Mouse (Mus musculus) right cerebral cortex, postnatal 14 days (tissue): ENCODE data around the gene Efhd1.

Source experiments
- DNase-seq: peaks from one replicate; pipeline ENCODE4 v3.0.0; 2022

Gene Efhd1

DNA sequence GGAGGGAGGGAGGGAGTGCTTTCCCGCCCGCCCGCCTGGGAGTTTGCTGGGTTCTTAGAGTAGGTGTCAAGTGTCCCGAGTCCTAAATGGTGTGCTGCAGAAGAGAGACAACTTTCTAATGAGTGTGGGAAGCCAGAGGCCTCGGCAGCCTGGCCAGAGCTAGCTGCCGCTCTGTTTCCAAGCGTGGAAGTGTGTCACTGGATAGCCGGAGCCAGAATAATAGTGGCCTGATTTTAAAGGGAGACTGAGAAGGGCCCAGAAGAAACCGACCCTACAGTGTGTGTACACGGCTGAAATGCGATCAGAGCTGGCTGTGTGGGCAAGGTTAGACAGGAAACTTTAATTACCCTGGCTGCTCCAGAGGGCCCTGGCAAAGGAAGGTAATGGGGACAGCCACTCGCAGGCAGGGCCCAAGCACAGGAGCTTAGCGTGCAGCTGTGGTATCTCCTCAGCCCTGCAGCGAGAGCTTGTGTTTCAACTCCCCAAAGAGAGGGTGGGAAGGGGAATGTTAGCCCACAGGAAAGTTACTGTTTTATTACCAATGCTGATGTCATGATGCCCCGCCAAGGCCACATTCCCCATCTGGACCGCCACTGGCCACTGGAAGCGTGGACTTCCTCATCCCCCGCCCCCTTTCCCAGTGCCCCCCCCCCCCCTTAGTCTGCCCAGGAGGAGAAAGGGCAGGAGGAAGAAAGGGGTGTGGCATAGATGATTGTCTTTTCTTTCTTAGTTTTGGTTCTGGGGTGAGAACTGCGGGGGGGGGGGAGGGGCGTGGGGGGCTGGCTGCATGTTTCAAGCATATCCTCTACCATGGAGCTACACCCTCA is 6.7 kb downstream of the Efhd1 start:
- DNase-seq, result no peak

DNA sequence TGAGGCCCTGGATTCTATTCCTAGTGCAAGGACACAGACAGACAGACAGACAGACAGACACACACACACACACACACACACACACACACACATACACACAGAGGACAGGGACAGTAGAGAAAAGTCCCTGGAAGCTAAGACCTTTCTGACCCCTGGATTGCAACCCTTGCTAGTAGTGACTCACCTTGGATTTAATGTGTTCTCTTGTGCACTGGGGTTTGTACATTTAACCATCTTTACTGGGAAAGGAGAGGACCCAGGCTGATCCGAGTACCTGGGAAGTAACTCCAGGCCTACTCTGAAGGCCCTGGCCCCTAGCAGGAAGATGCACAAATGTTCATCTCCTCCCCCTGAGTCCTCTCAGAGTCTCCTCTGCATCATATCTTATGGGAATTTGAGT is 7.4 kb downstream of the Efhd1 start:
- no peak for DNase-seq

DNA sequence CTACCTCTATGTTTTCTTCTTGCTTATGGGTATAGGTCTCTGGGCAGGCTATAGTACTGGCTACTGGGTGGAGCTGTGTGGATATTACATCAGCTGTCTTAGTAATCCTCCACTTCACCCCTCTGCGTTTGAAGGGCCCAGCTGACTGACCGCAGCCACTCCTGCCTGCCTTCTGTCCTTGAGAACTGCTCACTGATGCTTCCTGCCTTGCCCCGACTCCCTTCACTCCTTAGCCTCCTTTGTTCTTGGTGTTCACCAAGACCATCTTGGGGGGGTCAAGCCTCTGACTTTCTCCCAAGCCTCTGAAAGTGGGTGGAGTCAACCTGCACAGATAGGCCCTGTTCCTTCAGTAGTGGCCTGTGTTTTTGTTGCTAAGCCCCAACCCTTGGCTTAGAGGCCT is 8.3 kb downstream of the Efhd1 start:
- no peak for DNase-seq

DNA sequence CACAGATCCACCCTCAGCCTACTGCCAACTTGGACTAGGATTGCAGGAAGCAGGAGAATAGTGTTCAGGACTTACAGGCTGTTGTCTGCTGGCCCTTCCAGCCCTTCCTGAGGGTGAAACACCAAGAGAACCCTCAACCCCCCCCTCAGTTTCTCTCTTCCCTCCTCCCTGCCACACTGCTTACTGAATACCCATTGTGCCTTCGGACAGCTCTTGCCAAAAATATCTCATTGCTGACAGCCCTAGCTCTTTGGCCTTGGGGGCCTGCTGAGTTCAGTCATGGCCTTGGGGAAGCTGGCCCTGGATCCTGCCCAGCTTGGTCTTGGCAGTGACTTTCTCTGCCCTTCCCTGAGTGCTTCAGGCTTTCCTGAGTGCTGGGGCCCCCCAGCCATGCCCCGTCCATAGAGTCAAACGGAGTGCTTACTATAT is 9.4 kb downstream of the Efhd1 start:
- DNase-seq, result no peak

DNA sequence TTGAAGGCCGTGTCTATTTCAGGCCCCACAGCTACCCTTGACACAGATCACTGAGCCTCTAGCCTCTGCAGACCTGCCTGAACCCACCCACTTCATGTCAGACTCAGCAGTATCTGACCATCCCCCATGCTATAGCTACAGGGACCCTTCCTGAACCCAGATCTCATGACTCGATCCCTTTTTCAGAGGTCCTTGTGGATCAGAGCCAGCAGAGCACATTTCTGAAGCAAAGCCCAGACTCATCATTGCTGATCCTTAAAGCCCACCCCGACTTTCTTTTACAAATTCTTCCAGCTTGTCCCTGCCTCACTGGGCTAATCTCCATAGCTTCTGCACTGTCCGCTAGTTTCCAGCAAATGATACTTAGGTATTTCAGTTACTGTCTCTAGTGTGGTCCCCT is 10.0 kb downstream of the Efhd1 start:
- DNase-seq, result no peak

DNA sequence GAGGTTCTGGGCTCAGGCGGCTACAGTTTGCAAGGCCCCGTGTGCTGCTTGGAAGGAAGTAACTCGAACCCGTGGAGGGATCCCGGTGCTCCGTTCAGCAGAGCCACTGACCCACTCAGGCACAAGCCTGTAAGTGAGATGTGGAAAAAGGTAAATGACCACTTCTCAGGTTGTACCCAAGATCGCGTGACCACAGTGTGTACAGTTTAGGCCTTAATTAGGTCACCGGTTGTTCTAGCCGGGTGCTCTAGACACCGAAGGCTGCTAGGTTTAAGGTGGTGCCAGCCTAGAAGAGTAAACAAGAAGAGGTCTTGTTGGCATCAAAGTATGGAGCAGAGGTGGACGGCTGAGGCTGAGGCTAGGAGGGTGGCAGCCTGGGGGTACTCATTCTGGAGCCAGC is 11.0 kb downstream of the Efhd1 start:
- no peak for DNase-seq

DNA sequence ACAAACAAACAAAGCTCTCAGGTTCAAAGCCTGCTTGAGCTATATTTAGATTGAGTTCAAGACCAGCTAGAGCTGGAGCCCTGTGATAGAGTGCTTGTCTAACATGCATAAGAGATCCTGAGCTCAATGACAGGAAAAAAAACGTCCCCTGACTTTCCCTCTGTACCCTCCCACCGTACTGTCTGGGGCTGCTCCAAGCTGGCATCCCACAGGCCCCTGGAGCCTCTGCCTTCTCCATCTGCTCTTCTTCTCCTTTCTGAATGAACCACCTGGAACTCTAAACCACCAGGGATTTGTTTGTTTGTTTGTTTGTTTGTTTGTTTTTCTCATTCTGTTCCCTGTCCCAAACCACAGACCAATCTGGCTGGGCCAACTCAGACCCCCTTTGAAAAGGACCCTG is 11.9 kb downstream of the Efhd1 start:
- DNase-seq, result no peak

DNA sequence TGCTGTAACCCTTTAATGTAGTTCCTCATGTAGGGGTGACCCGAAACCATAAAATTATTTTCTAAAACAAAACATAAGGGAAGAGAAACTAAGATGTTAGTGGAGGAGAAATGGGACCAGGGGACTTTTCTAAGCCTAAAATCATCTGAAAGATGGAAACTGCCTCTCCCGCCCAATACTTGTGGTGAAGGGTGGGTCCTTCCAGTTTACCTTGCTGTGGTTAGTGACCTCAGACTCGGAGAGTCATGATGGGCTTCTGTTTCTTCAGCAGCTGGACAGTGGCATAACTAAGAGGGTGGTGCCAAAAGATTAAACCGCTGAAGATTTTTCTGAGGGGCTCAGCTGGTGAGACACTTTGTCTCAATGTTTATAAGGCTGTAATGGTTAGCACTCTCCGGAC is 16.1 kb downstream of the Efhd1 start:
- no peak for DNase-seq

DNA sequence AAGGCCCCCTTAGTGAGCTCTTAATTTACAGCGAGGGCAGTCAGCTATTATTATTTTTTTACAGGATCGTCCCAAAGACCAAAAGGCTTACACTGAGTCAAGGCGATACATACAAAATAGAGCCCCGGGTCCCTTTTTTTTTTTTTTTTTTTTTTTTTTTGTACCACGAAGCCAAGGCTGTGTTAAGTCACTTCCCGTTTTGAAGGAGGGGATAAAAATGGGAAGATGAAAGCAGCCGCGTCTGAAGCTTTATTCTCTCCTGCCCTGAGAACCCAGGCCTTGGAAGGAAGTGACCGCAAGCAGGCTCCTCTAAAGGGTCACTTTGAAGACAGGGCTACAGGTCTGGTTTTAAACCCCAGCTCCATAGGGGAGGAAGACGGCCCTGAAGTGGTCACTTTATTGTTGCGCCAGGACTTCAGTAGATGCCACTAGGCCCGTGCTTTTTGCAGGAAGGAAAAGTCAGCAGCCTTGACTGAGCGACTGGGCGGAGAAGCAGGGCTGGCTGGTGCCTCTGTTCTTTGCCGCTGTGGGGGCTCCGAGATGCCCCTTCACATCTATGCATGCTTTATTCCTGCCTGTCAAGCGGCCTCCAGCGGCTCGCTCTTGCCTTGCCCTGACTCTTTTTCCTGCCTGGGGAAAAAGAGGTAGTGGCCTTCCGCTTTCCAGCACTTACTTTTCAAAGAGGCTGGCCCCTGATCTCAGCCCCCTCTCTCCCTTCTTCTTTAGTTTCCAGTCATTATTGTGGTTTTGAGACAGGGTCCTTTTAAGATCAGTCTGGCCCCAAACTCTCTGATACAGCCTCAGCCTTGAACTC is 17.6 kb downstream of the Efhd1 start:
- DNase-seq, result no peak

DNA sequence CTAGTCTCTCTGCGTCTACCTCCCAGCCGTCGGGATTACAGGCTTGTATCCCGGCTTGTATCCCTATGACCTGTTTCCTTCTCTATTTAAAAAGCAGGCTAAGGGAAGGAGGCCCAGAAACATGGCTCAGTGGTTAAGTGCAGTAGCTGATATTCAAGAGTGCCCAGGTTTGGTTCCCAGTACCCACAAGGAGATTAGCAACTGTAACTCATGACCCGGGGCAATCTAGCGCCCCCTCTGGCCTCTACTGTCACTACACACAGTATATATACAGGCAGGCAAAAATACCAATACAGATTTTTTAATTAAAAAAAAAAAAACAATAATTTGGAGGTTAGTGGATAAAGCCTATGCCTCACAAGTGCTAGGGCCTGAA is 18.2 kb downstream of the Efhd1 start:
- DNase-seq, result no peak

DNA sequence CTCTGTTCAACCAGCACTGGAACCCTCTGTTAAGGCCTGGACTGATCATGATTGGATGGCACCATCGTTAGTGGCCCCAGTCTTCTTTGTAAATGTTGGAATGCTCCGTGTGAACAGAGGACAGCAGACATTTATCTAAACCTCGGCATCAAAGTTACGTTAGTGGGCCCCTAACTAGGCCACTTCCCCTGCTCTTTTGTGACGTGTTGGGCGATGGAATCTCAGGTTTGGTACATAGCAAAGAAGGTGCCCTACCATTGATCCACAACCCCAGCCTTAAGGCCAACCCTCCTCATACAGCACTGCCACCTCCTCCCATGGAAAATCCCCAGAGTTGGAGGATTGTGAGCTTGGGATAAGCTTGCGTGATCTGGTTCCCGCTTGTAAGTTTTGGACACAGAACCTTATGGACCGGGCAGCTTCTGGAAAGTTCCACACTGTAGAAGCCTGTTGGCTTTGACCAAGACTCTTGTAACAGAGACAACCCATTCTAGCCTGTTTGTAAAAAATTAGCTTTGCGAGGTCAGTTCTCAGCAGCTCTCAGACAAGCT is 19.3 kb downstream of the Efhd1 start:
- DNase-seq, result no peak

DNA sequence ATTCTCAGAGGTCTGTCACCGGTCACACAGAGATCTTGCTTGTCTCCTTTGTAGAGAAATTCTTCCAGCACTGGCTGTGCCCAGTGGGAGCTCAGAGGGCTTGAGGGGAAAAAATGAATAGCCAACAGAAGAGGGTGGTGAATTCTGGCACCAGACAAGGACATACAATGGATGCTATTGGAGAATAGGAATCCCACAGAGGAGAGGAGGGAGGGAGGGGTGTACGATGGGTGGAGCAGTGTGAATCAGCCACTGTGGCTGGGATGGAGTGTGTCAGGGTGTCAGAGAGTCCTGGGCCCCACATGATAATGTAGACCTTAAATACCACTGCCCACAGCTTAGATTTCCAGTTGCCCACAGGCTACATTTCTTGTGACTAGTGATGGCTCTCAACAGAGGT is 22.9 kb downstream of the Efhd1 start:
- DNase-seq, result no peak

DNA sequence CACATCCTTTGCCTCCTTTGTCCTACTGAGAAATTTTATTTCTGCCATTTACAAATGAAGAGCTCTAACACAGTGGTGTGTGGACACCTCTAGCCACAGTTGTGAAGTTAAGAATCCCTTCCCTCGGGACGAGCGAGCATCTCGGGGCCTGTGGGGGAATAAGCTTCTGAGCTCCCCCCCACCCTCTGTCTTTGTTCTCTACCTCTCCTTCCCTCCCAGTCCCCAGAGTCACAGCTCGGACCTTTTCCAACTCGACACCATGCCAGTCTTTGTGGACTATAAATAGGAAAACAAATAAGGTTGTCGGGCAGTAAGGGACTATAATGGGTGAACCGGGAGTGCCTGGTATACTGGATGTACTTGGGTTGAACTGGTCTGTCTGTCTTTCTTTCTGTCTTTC is 27.3 kb downstream of the Efhd1 start:
- no peak for DNase-seq

DNA sequence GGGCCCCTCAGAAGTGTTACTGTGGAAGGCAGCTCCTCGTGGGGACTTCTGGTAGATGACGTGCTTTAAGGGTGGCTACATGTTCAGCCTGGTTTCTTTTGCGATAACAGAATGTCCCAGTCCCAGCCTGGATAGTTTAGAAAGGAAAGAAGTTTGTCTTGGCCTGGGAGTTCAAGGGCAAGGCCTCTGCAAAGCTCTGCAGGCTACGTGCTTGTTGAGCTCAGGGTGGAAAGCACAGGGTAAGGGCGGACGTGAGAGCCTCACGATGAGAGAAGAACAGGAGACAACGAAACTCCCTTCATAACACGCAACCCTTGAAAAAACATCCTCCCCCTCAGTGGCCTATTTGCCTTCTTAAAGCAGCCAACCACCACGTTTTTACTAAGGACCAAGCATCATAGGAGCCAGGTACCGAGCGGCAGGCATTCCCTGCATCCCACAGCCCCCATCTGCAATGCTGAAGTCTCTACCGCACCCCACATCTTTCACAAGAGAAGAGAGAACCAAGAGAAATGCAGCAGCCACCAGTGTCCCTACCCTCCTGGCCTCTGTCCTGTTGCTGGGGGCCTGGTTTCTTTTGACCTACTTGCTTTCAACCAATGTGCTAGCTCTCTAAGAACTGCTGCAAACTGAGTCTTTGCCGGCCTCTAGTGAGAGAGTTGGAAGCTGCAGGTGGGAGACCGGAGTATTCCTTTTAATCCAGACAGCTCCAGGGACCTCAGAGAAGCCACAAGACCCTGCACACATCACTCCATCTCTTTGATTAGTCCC is 28.4 kb downstream of the Efhd1 start:
- peak; percentile 39 for DNase-seq

DNA sequence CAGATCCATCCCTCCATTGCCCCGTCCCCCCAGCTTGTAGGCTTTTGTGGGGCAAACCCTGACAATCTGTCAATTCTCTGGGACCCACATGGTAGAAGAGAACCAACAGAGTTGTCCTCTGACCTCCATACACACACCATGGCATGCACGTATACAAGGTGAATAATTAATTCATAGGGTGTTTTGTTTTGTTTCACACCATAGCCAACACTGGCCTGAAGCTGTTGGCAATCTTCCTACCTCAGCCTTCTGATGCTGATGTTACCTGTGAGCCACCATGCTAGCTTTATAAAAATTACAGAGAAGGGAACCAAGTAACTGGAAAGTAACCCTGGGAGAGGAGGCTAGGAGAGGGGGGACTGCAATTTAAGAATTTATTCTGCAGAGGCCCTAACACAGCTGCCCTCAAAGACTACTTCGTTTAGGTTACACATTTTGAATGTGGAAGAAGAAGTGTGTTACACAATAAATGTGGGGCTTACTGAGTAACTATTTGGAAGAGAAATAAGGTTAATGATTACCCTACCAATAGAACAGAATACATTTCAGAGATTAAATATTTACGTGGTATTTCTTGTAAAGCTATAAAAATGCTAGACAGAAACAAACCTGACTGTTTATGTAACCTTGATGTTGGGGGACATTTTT is 30.0 kb downstream of the Efhd1 start:
- DNase-seq, result no peak

DNA sequence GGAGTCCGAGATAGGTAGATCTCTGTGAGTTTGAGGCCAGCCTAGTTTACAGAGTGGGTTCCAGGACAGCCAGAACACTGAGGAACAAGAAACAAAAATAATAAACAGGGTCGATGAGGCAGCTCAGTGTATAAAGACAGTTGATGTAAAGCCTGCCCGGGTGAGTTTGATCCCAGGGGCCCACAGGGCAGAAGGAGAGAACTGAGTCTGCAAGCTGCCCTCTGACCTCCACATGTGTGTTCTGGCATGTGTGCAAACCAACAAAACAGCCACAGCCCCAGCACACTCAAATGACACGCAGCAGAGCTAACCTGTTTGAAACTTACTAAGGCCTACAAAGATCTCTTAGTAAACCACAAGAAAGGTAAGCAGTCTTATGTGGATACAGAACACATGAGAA is 30.8 kb downstream of the Efhd1 start:
- DNase-seq, result no peak

DNA sequence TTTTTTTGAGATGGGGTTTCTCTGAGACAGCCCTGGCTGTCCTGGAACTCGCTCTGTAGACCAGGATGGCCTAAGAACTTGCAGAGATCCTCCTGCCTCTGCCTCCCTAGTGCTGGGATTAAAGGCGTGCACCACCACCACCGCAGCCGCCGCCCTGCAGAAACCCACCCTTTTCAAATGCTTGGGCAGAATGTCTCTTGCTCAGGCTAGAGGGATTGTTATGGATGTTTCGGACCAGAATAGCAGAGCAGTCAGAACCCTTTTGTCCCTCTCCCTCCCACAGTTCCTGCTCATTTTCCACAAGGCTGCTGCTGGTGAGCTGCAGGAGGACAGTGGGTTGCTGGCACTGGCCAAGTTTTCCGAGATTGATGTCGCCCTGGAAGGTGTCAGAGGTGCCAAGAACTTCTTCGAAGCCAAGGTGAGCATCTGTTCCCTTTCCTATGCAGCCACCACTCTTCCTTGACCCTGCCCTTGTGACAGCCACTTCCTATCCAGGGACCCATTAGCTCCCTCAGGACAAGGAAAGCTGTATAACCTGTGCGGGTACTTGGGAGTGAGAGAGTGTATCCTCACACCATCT is 33.3 kb downstream of the Efhd1 start:
- no peak for DNase-seq

DNA sequence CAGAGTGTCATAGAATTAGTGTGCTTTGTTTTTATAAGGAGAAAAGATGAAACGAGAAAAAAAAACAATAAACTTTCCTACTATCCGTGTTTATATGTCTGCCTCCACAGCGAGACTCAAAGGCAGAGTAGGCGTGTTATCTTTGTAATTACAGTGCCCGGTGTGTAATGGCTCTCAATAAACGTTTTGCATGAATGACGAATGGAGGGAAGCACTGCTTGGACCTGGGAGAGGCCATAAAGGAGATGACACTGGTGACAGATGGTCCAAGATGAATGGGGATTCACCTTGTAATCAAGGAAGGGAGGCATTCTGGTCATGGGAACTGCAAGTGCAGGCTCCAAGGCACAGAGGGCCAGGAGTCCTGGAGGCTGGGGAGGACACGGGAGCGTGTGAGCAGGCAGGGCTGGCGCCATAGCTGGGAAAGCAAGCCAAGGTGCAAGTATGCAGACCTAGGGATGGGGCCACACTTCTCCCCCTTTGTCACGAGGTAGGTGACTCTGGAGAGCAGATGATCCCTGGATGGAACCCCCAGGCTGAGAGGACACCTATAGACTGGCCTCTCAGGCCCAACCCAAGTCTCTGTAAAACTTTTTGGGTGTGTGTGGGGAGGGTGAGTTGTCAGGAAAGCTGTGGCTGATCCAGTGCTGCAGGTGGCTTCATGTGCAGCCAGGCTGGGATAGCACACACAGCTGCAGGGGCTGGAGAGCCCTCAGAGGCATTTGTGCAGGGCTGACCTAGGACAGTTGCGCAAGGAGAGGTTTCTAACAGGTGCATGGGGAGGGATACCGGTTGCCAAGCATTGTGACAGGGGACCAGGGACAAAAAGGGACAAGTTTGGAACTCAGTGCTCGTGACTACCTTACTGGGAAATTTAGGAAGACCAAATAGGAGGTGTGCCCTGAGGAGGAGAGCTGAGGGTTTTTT is 36.5 kb downstream of the Efhd1 start:
- DNase-seq, result no peak

DNA sequence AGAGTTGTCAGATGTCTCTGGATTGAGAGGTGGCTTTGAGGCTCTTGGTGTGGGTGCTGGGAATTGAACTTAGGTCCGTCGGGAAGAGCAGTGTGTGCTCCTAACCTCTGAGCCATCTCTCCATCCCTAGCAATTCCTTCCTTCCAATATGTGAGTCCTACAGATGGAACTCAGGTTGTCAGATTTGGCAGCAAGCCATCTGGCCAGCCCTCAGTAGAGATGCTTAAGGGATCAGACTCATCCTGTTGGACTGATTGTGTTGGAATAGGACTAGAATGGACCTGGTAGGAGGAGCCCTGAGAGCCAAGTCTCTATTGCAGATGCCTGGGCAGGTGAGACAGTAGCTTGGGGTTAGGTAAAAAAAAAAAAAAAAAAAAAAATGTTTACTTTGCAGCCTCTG is 37.8 kb downstream of the Efhd1 start:
- DNase-seq, result no peak

DNA sequence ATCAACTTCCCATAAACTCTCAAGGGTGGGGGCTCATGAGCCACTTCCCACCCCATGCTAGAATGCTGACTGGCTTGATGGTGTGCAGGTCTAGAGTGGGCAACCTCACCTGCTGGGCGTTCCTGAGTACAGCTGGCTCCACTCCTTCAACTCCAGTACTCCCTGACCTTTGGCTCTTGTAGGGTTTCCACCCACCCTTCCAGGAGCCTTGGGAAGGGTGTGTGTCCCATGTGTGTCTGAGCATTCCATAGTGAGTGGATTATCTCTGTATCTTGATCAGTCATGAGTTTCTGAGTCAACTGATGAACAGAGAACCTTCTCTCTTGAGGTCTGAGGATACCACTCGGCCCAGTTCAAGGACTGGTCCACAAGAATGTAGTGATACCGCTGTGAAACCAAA is 44.8 kb downstream of the Efhd1 start:
- no peak for DNase-seq

DNA sequence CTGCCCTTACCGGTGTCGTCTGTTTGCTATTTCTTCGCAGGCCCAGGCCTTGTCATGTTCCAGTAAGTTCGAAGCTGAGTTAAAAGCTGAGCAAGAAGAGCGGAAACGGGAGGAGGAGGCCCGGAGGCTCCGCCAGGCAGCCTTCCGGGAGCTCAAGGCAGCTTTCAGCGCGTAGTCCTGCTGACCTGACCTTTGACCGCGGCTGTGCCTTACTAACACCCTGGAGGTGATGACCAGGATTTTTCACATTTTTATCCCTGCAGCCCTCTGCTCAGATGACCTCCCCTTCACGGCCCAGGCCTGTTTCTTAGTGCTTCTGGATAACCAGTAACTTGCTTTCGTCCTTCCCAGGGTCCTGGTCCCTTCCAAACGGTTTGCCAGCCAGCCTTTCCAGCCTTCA is 45.5 kb downstream of the Efhd1 start:
- no peak for DNase-seq
